Mouse (Mus musculus) natural killer cell, adult 2 months (primary cell): ENCODE measurements around the gene Dcun1d4.

Experiments
- DNase-seq, 2 experiments: peaks; one replicate each; pipeline ENCODE4 v3.0.0; 2022; ENCODE audit warnings: low spot score in 2 of 2

Dcun1d4 gene

GRCm38 (mm10) chr5:73498559-73498958, 17.8 kb downstream of the Dcun1d4 start:
- no peak for DNase-seq

- no peak for DNase-seq
Observed at GRCm38 (mm10) chr5:73500867-73501440, 20.2 kb downstream of the Dcun1d4 start.

GRCm38 (mm10) chr5:73502422-73502821, 21.6 kb downstream of the Dcun1d4 start:
- no peak for DNase-seq

GRCm38 (mm10) chr5:73503015-73503757, 22.4 kb downstream of the Dcun1d4 start:
- DNase-seq, result no peak

GRCm38 (mm10) chr5:73511074-73511473, 30.3 kb downstream of the Dcun1d4 start:
- no peak for DNase-seq

GRCm38 (mm10) chr5:73512241-73512640, 31.4 kb downstream of the Dcun1d4 start:
- DNase-seq, result no peak

GRCm38 (mm10) chr5:73512661-73513060, 31.9 kb downstream of the Dcun1d4 start:
- DNase-seq, result no peak

GRCm38 (mm10) chr5:73514202-73514601, 33.4 kb downstream of the Dcun1d4 start:
- DNase-seq, result no peak

- no peak for DNase-seq
Observed at GRCm38 (mm10) chr5:73517299-73517698, 36.5 kb downstream of the Dcun1d4 start.

- DNase-seq, result no peak
Observed at GRCm38 (mm10) chr5:73518424-73519211, 37.8 kb downstream of the Dcun1d4 start.

- DNase-seq, result no peak
Observed at GRCm38 (mm10) chr5:73520787-73521186, 40.0 kb downstream of the Dcun1d4 start.

- DNase-seq, result no peak
Observed at GRCm38 (mm10) chr5:73523227-73523626, 42.4 kb downstream of the Dcun1d4 start.

GRCm38 (mm10) chr5:73524300-73525000, 43.6 kb downstream of the Dcun1d4 start:
- no peak for DNase-seq

- DNase-seq, result no peak
Observed at GRCm38 (mm10) chr5:73532222-73532621, 51.4 kb downstream of the Dcun1d4 start.

GRCm38 (mm10) chr5:73532879-73533278, 52.1 kb downstream of the Dcun1d4 start:
- no peak for DNase-seq

- no peak for DNase-seq
Observed at GRCm38 (mm10) chr5:73537669-73538068, 56.9 kb downstream of the Dcun1d4 start.

- DNase-seq, result no peak
Observed at GRCm38 (mm10) chr5:73538586-73539298, 57.9 kb downstream of the Dcun1d4 start.

GRCm38 (mm10) chr5:73539848-73540510, 59.2 kb downstream of the Dcun1d4 start:
- no peak for DNase-seq

GRCm38 (mm10) chr5:73540511-73540871, 59.7 kb downstream of the Dcun1d4 start:
- DNase-seq, result no peak

GRCm38 (mm10) chr5:73544111-73544753, 63.4 kb downstream of the Dcun1d4 start:
- DNase-seq, result no peak
